Mouse (Mus musculus) limb, embryonic 12.5 days (tissue): ENCODE results near the gene Mindy1. TPM values are rescaled to one million over a fixed set of nuclear protein-coding genes. Genes with fewer than 3 reads are reported as not detected.
A peak's percentile ranks its signal among the peaks of the same experiment; 100 is the strongest.

Experiments
- ATAC-seq: fragments of 200-750 bp; cut with Nextera tagmentation; 2 replicates; pipeline ENCODE4 v1.8.0; 2017; ENCODE audit warnings: low read depth, moderate TSS enrichment; ENCODE audit not compliant: insufficient number of reproducible peaks, insufficient read depth, low FRiP score, low TSS enrichment
- H3K27ac ChIP-seq: fragments of 300-500 bp; sonication (generic); 2 replicates; pipeline ENCODE4 v1.5.1; 2016; ENCODE audit warnings: mild to moderate bottlenecking, moderate library complexity
- H3K27me3 ChIP-seq: fragments of 300-500 bp; sonication (generic); 2 replicates; pipeline ENCODE4 v1.6.1; 2016; ENCODE audit warnings: mild to moderate bottlenecking, moderate library complexity
- H3K36me3 ChIP-seq: fragments of 300-500 bp; sonication (generic); 2 replicates; pipeline ENCODE4 v1.6.1; 2016; ENCODE audit warnings: mild to moderate bottlenecking, moderate library complexity
- H3K4me1 ChIP-seq: fragments of 300-500 bp; sonication (generic); replicated peaks from 2 replicates; pipeline ENCODE4 v1.6.1; 2016
- H3K4me2 ChIP-seq: fragments of 300-500 bp; sonication (generic); 2 replicates; pipeline ENCODE4 v1.6.1; 2016; ENCODE audit warnings: mild to moderate bottlenecking, moderate library complexity
- H3K4me3 ChIP-seq: fragments of 300-500 bp; sonication (generic); replicated peaks from 2 replicates; pipeline ENCODE4 v1.5.1; 2016; ENCODE audit warnings: mild to moderate bottlenecking
- H3K9ac ChIP-seq: fragments of 300-500 bp; sonication (generic); replicated peaks from 2 replicates; pipeline ENCODE4 v1.6.1; 2016; ENCODE audit warnings: mild to moderate bottlenecking, moderate library complexity
- H3K9me3 ChIP-seq: fragments of 300-500 bp; sonication (generic); 2 replicates; pipeline ENCODE4 v1.6.1; 2016; ENCODE audit warnings: mild to moderate bottlenecking, moderate library complexity
- WGBS: fragments of 180-500 bp; shearing (Covaris S2); methylation state at CpG from one replicate; pipeline ENCODE4 v1.1.7; 2016; 5-methylcytosine and 5-hydroxymethylcytosine counted together
- polyA plus RNA-seq: library from polyadenylated mRNA; unstranded; fragments of >200 nt; fragmentation: Nextera tagmentation; extraction: Ambion mirVana; gene quantifications from 2 replicates; pipeline ENCODE4 v1.2.1, GENCODE M21; 2016

Gene Mindy1
- polyA plus RNA-seq, 1 experiment from 2014 or later: 38.7 TPM

GRCm38 (mm10) chr3:95314486-95315093 is 33.4 kb downstream of the Mindy1 start, which contains the start of gene Cers2:
Cers2 (plus strand) TSS chr3:95314791.
- H3K4me2 ChIP-seq: peak within 1 kb of the TSS; percentile 82
- H3K27me3 ChIP-seq: no peaks in the 10 kb centered on the region
- H3K36me3 ChIP-seq: peaks cover 7% of the 10 kb centered on the region
- H3K27ac ChIP-seq: peak within 1 kb of the TSS; percentile 97
- H3K9ac ChIP-seq: peak within 1 kb of the TSS; percentile 99
- ATAC-seq: peak; percentile 33
- H3K4me1 ChIP-seq: peaks cover 27% of the 10 kb centered on the region
- H3K9me3 ChIP-seq: no peaks in the 10 kb centered on the region
- WGBS: 4% methylated on average over 27 of the region's 27 CpGs
- H3K4me3 ChIP-seq: peak within 1 kb of the TSS; percentile 87

- peak overlapping the region; percentile 82 for H3K4me2 ChIP-seq
- peak; percentile 91 for ATAC-seq
- no peaks in the 10 kb centered on the region for H3K9me3 ChIP-seq
- peak overlapping the region; percentile 87 for H3K4me3 ChIP-seq
- H3K36me3 ChIP-seq: peaks cover 13% of the 10 kb centered on the region
- H3K4me1 ChIP-seq: peaks cover 27% of the 10 kb centered on the region
- peak overlapping the region; percentile 99 for H3K9ac ChIP-seq
- under 1% methylated on average over 65 of the region's 71 CpGs for WGBS
- H3K27me3 ChIP-seq: no peaks in the 10 kb centered on the region
- H3K27ac ChIP-seq: peak overlapping the region; percentile 97
Observed at GRCm38 (mm10) chr3:95315094-95315843, 34.1 kb downstream of the Mindy1 start.

DNA sequence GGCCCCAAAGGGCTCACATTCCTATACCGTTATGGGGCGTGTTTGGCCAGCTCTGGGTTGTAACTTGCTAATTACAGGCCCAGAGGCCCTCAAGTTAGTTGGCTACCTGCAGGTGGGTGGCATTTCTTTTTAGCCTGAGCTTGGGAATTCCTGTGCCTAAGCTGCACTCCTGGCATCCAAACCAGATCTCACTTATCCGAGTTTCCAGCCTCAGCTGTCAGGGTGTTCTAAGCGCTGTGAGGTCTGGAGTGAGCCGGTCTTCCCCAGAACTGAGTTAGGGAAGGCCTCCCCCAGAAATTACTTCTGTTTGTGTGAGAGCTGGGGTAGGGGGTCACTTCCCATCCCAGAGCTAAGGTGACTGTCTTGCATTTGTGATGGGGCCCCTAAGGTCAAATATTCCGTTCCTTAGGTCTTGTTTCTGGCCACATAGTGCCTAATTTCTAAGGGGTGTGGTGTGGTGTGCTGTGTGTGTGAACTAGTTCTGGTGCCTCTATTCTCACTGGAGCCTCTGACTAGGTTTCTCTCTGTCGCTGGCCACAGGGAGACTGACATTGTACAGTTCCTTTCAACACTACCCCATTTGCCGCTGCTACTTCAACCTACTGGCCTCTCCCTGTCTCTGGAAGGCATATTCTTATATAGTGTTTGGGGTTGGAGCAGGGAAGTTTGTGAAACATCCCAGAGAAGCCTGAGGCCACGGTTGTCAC is 34.9 kb downstream of the Mindy1 start:
- Histone ChIP-seq H3K4me2 (peak overlapping the region; percentile 82), H3K9me3 (no peaks in the 10 kb centered on the region), H3K36me3 (peaks cover 20% of the 10 kb centered on the region), H3K9ac (peak overlapping the region; percentile 99), H3K27ac (peak overlapping the region; percentile 97), H3K4me1 (peaks cover 27% of the 10 kb centered on the region), H3K4me3 (peak overlapping the region; percentile 87), H3K27me3 (no peaks in the 10 kb centered on the region)
- WGBS: 13% methylated on average over 9 of the region's 9 CpGs
- ATAC-seq: no peak

GRCm38 (mm10) chr3:95317414-95318080 is 36.4 kb downstream of the Mindy1 start:
- no peak overlapping the region for H3K9ac ChIP-seq

DNA sequence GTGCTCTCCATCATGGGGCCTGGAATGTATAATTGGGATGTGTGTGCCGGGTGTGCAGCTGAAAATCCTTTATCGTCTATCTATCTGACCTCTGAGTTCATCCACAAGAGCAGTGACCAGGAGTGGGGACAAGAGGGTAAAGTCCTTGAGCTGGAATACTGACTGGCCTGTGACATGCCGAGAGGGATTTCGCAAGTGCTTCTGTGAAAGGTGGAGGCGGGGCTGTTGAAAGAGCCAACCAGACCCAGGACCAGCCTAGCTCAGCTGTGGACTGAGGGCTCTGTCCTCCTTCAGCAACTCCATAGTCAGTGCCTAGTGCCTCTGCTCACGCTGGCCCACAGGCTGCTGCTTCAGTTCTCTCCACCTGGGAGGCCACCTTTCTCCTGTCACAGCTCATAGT is 37.4 kb downstream of the Mindy1 start:
- Histone ChIP-seq H3K36me3 (peaks cover 46% of the 10 kb centered on the region), H3K9me3 (no peaks in the 10 kb centered on the region), H3K9ac (no peak overlapping the region), H3K4me1 (peaks cover 27% of the 10 kb centered on the region), H3K4me3 (no peak overlapping the region), H3K27ac (0 out of 2 replicates have a peak overlapping the region, but pooled peaks have one; percentile 50), H3K27me3 (no peaks in the 10 kb centered on the region), H3K4me2 (no peak overlapping the region)
- no peak for ATAC-seq
- 51% methylated on average over 6 of the region's 6 CpGs for WGBS

More at GRCm38 (mm10) chr3:95317414-95318080, 36.4 kb downstream of the Mindy1 start:
- Histone ChIP-seq H3K9me3 (no peaks in the 10 kb centered on the region), H3K4me2 (peak overlapping the region; percentile 36), H3K27ac (0 out of 2 replicates have a peak overlapping the region, but pooled peaks have one; percentile 20), H3K4me3 (0 out of 2 replicates have a peak overlapping the region, but pooled peaks have one; percentile 6), H3K27me3 (no peaks in the 10 kb centered on the region), H3K4me1 (peaks cover 27% of the 10 kb centered on the region), H3K36me3 (peaks cover 36% of the 10 kb centered on the region)
- ATAC-seq: no peak
- 25% methylated on average over 12 of the region's 12 CpGs for WGBS

DNA sequence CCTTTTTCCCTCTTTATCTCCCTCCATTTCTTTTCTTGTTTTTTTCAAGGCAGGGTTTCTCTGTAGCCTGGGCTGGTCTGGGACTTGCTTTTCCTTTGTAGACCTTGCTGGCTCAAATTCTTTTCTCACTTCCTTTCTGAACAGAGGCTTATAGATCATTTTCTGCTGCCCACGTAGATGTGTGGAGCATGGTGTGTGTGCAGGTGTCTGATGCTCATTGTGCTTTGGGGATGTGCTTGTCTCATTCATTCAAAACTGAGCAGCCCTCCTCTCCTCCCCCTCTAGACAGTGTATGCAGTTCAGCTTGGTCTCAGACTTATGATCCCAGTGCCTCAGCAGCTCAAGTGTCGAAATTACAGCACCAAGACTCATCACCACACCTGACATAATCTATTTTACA is 38.0 kb downstream of the Mindy1 start:
- Histone ChIP-seq H3K27me3 (no peaks in the 10 kb centered on the region), H3K4me2 (no peak overlapping the region), H3K27ac (no peak overlapping the region), H3K9me3 (no peaks in the 10 kb centered on the region), H3K36me3 (peaks cover 51% of the 10 kb centered on the region), H3K4me1 (peaks cover 27% of the 10 kb centered on the region), H3K9ac (no peak overlapping the region), H3K4me3 (no peak overlapping the region)
- WGBS: 74% methylated on average over 2 of the region's 2 CpGs
- ATAC-seq: no peak

- H3K4me2 ChIP-seq: no peak overlapping the region
- no peak overlapping the region for H3K4me3 ChIP-seq
- H3K27me3 ChIP-seq: no peaks in the 10 kb centered on the region
- H3K9ac ChIP-seq: no peak overlapping the region
- no peaks in the 10 kb centered on the region for H3K9me3 ChIP-seq
- H3K36me3 ChIP-seq: peaks cover 60% of the 10 kb centered on the region
- WGBS: 77% methylated on average over 12 of the region's 12 CpGs
- peaks cover 27% of the 10 kb centered on the region for H3K4me1 ChIP-seq
- no peak overlapping the region for H3K27ac ChIP-seq
- no peak for ATAC-seq
Observed at GRCm38 (mm10) chr3:95319701-95320625, 38.8 kb downstream of the Mindy1 start.

- H3K4me3 ChIP-seq: no peak overlapping the region
- H3K9ac ChIP-seq: no peak overlapping the region
- no peak for ATAC-seq
- H3K4me2 ChIP-seq: no peak overlapping the region
- peaks cover 6% of the 10 kb centered on the region for H3K4me1 ChIP-seq
- 95% methylated on average over 3 of the region's 3 CpGs for WGBS
- no peaks in the 10 kb centered on the region for H3K9me3 ChIP-seq
- H3K27me3 ChIP-seq: no peaks in the 10 kb centered on the region
- no peak overlapping the region for H3K27ac ChIP-seq
- peaks cover 92% of the 10 kb centered on the region for H3K36me3 ChIP-seq
Observed at GRCm38 (mm10) chr3:95323429-95323828, 42.3 kb downstream of the Mindy1 start.

DNA sequence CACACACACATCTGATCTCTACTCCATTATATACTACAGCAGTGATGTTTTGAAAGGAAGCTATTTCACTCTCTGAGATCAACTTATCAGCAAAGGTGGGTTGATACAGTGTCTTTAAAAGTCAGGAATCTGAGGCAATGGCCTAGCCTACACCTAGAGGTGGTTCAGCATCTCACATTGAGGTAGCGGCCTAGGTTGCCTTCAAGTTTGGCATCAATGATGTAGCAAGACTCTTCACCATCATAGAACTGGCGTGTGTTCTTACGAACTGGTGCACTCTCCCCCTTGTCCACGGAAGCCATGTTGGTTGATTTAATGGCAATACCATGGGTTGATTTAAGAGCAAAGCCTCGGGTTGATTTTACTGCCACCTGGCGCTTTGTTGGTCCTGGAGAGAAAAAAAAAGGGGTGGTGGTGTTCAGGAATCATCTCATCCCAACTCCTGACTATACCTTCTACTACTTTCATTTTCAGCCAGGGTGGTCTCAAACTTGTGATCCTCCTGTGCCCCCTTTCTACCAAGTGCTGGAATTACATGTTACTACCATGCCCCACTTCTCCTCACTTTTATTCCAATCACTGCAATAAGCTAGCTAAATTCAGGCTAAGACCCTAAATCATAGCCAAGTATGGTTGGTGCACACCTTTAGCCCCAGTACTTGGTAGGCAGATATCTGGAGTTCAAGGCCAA is 43.5 kb downstream of the Mindy1 start:
- no peaks in the 10 kb centered on the region for H3K27me3 ChIP-seq
- no peak overlapping the region for H3K9ac ChIP-seq
- no peak for ATAC-seq
- no peaks in the 10 kb centered on the region for H3K9me3 ChIP-seq
- WGBS: 91% methylated on average over 6 of the region's 6 CpGs
- no peak overlapping the region for H3K27ac ChIP-seq
- H3K36me3 ChIP-seq: peaks cover 96% of the 10 kb centered on the region
- H3K4me1 ChIP-seq: no peaks in the 10 kb centered on the region
- no peak overlapping the region for H3K4me3 ChIP-seq
- H3K4me2 ChIP-seq: no peak overlapping the region
